Mouse (Mus musculus): ENCODE measurements around the gene Mta1. TPM values are rescaled to one million over a fixed set of nuclear protein-coding genes. Genes with fewer than 3 reads are reported as not detected.

The Mta1 gene
- total and polyA plus RNA-seq, 2 experiments from 2014 or later: 16.8 to 55.2 TPM

GRCm38 (mm10) chr12:113146112-113147057 is 48.3 kb downstream of the Mta1 start, which contains the start of gene Crip1:
Crip1 (plus strand) TSS chr12:113146316.
- Histone ChIP-seq H3K4me2 (ENCODE audit: low read depth, low read length, poor library complexity, severe bottlenecking) (peak within 1 kb of the TSS; percentile 40), H3K4me3 (ENCODE audit: low read depth, low read length) (0 out of 2 replicates have a peak within 1 kb of the TSS, but pooled peaks have one; percentile 2), H3K36me3 (ENCODE audit: insufficient read depth, low read length) (peaks cover 15% of the 10 kb centered on the region; the same call in 1 of the 2 replicates), H3K9ac (replicated peaks; ENCODE audit: low read length, poor library complexity, severe bottlenecking) (no peak within 1 kb of the TSS), H3K27ac (ENCODE audit: low read depth, low read length) (no peak within 1 kb of the TSS), H3K9me3 (ENCODE audit: low read length) (no peaks in the 10 kb centered on the region), H3K4me1 (ENCODE audit: insufficient read depth, low read length) (peaks cover 16% of the 10 kb centered on the region), H3K27me3 (ENCODE audit: insufficient read depth, low read length) (0 out of 2 replicates have a peak, but pooled peaks cover 6% of the 10 kb centered on the region)
- ATAC-seq (ENCODE audit: low FRiP score): peak; percentile 21
- WGBS: 11% methylated on average over 45 of the region's 45 CpGs
- peak; percentile 73 for TF ChIP-seq CTCF (IDR thresholded peaks at IDR 0.05)
- peak; percentile 67 for DNase-seq (ENCODE audit: low spot score)

- no peak for ATAC-seq (ENCODE audit: low FRiP score)
- WGBS: 73% methylated on average over 8 of the region's 8 CpGs
- peaks cover 6% of the 10 kb centered on the region; the same call in 1 of the 2 replicates for H3K4me1 ChIP-seq (ENCODE audit: insufficient read depth, low read length)
- DNase-seq (ENCODE audit: low spot score): peak; percentile 48
- TF ChIP-seq CTCF (IDR thresholded peaks at IDR 0.05): no peak
- H3K27me3 ChIP-seq (ENCODE audit: insufficient read depth, low read length): 0 out of 2 replicates have a peak, but pooled peaks cover 6% of the 10 kb centered on the region
- 0 out of 2 replicates have a peak overlapping the region, but pooled peaks have one; percentile 12 for H3K27ac ChIP-seq (ENCODE audit: low read depth, low read length)
- peaks cover 15% of the 10 kb centered on the region; the same call in 1 of the 2 replicates for H3K36me3 ChIP-seq (ENCODE audit: insufficient read depth, low read length)
- H3K4me2 ChIP-seq (ENCODE audit: low read depth, low read length, poor library complexity, severe bottlenecking): no peak overlapping the region
- no peak overlapping the region for H3K4me3 ChIP-seq (ENCODE audit: low read depth, low read length)
- H3K9ac ChIP-seq (replicated peaks; ENCODE audit: low read length, poor library complexity, severe bottlenecking): no peak overlapping the region
- no peaks in the 10 kb centered on the region for H3K9me3 ChIP-seq (ENCODE audit: low read length)
Observed at GRCm38 (mm10) chr12:113147481-113147880, 49.4 kb downstream of the Mta1 start.

GRCm38 (mm10) chr12:113148381-113149035 is 50.4 kb downstream of the Mta1 start:
- TF ChIP-seq CTCF (IDR thresholded peaks at IDR 0.05): peak; percentile 15; the same call in 1 of the 2 replicates
- Histone ChIP-seq H3K9me3 (ENCODE audit: low read length) (no peaks in the 10 kb centered on the region), H3K4me1 (ENCODE audit: insufficient read depth, low read length) (no peaks in the 10 kb centered on the region; the same call in 1 of the 2 replicates), H3K4me2 (ENCODE audit: low read depth, low read length, poor library complexity, severe bottlenecking) (no peak overlapping the region), H3K27ac (ENCODE audit: low read depth, low read length) (no peak overlapping the region), H3K36me3 (ENCODE audit: insufficient read depth, low read length) (peaks cover 15% of the 10 kb centered on the region; the same call in 1 of the 2 replicates), H3K27me3 (ENCODE audit: insufficient read depth, low read length) (0 out of 2 replicates have a peak, but pooled peaks cover 6% of the 10 kb centered on the region), H3K4me3 (ENCODE audit: low read depth, low read length) (no peak overlapping the region), H3K9ac (replicated peaks; ENCODE audit: low read length, poor library complexity, severe bottlenecking) (no peak overlapping the region)
- DNase-seq (ENCODE audit: low spot score): no peak
- 41% methylated on average over 16 of the region's 16 CpGs for WGBS
- no peak for ATAC-seq (ENCODE audit: low FRiP score)

GRCm38 (mm10) chr12:113149341-113149740 is 51.3 kb downstream of the Mta1 start:
- H3K9ac ChIP-seq (replicated peaks; ENCODE audit: low read length, poor library complexity, severe bottlenecking): no peak overlapping the region
- H3K4me2 ChIP-seq (ENCODE audit: low read depth, low read length, poor library complexity, severe bottlenecking): no peak overlapping the region
- WGBS: 60% methylated on average over 4 of the region's 4 CpGs
- no peak for TF ChIP-seq CTCF (IDR thresholded peaks at IDR 0.05)
- H3K27ac ChIP-seq (ENCODE audit: low read depth, low read length): no peak overlapping the region
- ATAC-seq (ENCODE audit: low FRiP score): no peak
- H3K4me3 ChIP-seq (ENCODE audit: low read depth, low read length): no peak overlapping the region
- no peaks in the 10 kb centered on the region; the same call in 1 of the 2 replicates for H3K4me1 ChIP-seq (ENCODE audit: insufficient read depth, low read length)
- peaks cover 8% of the 10 kb centered on the region; the same call in 1 of the 2 replicates for H3K36me3 ChIP-seq (ENCODE audit: insufficient read depth, low read length)
- no peaks in the 10 kb centered on the region for H3K9me3 ChIP-seq (ENCODE audit: low read length)
- 0 out of 2 replicates have a peak, but pooled peaks cover 6% of the 10 kb centered on the region for H3K27me3 ChIP-seq (ENCODE audit: insufficient read depth, low read length)
- DNase-seq (ENCODE audit: low spot score): no peak

- Histone ChIP-seq H3K27me3 (ENCODE audit: insufficient read depth, low read length) (0 out of 2 replicates have a peak, but pooled peaks cover 6% of the 10 kb centered on the region), H3K4me1 (ENCODE audit: insufficient read depth, low read length) (peaks cover under 1% of the 10 kb centered on the region; the same call in 1 of the 2 replicates), H3K4me3 (ENCODE audit: low read depth, low read length) (no peak overlapping the region), H3K36me3 (ENCODE audit: insufficient read depth, low read length) (peaks cover 2% of the 10 kb centered on the region; the same call in 1 of the 2 replicates), H3K27ac (ENCODE audit: low read depth, low read length) (no peak overlapping the region), H3K4me2 (ENCODE audit: low read depth, low read length, poor library complexity, severe bottlenecking) (no peak overlapping the region), H3K9ac (replicated peaks; ENCODE audit: low read length, poor library complexity, severe bottlenecking) (no peak overlapping the region), H3K9me3 (ENCODE audit: low read length) (no peaks in the 10 kb centered on the region)
- no peak for ATAC-seq (ENCODE audit: low FRiP score)
- 79% methylated on average over 3 of the region's 3 CpGs for WGBS
- TF ChIP-seq CTCF (IDR thresholded peaks at IDR 0.05): no peak
- DNase-seq (ENCODE audit: low spot score): no peak
Observed at GRCm38 (mm10) chr12:113149896-113150295, 51.8 kb downstream of the Mta1 start.

Data from midbrain, postnatal 0 days (tissue).